Mouse (Mus musculus) hindbrain, postnatal 0 days (tissue): ENCODE measurements around the gene Cyb5r4. TPM values are rescaled to one million over a fixed set of nuclear protein-coding genes. Genes with fewer than 3 reads are reported as not detected.

Experiments used
- ATAC-seq: fragments of 200-750 bp; cut with Nextera tagmentation; 2 replicates; pipeline ENCODE4 v1.8.0; 2017; ENCODE audit warnings: mild to moderate bottlenecking, moderate TSS enrichment, moderate library complexity
- DNase-seq: peaks from one replicate; pipeline ENCODE4 v3.0.0-alpha.2; 2015; ENCODE audit warnings: low spot score
- H3K27ac ChIP-seq: fragments of 300-500 bp; sonication (generic); 2 replicates; pipeline ENCODE4 v1.5.1; 2014; ENCODE audit warnings: mild to moderate bottlenecking
- H3K27me3 ChIP-seq: fragments of 300-500 bp; sonication (generic); 2 replicates; pipeline ENCODE4 v1.6.1; 2014; ENCODE audit warnings: low read length, mixed read lengths; ENCODE audit not compliant: insufficient read depth
- H3K36me3 ChIP-seq: fragments of 300-500 bp; sonication (generic); 2 replicates; pipeline ENCODE4 v1.6.1; 2014; ENCODE audit warnings: low read length, mixed read lengths; ENCODE audit not compliant: insufficient read depth
- H3K4me1 ChIP-seq: fragments of 300-500 bp; sonication (generic); 2 replicates; pipeline ENCODE4 v1.6.1; 2014; ENCODE audit warnings: antibody characterized with exemption, low read length, mixed read lengths; ENCODE audit not compliant: insufficient read depth
- H3K4me2 ChIP-seq: fragments of 300-500 bp; sonication (generic); 2 replicates; pipeline ENCODE4 v1.6.1; 2014; ENCODE audit warnings: low read depth, mild to moderate bottlenecking, low read length, moderate library complexity, mixed read lengths
- H3K4me3 ChIP-seq: fragments of 300-500 bp; sonication (generic); 2 replicates; pipeline ENCODE4 v1.5.1; 2014; ENCODE audit warnings: low read length
- H3K9ac ChIP-seq: fragments of 300-500 bp; sonication (generic); replicated peaks from 2 replicates; pipeline ENCODE4 v1.6.1; 2014; ENCODE audit warnings: mild to moderate bottlenecking, low read length, moderate library complexity, mixed read lengths
- H3K9me3 ChIP-seq: fragments of 300-500 bp; sonication (generic); 2 replicates; pipeline ENCODE4 v1.6.1; 2016; ENCODE audit warnings: low read length, mixed read lengths
- CTCF ChIP-seq: IDR thresholded peaks from 2 replicates; pipeline ENCODE4 v1.5.1; 2016; ENCODE audit warnings: antibody characterized with exemption, control low read depth, low read depth
- WGBS: fragments of 180-500 bp; shearing (Covaris S2); extraction: QIAGEN DNeasy Blood & Tissue Kit; methylation state at CpG from one replicate; pipeline ENCODE4 v1.1.7; 2014; 5-methylcytosine and 5-hydroxymethylcytosine counted together
- polyA plus RNA-seq: library from polyadenylated mRNA; unstranded; fragments of >200 nt; fragmentation: Nextera tagmentation; extraction: Ambion mirVana; gene quantifications from 2 replicates; pipeline ENCODE4 v1.2.1, GENCODE M21; 2015
- total RNA-seq: library from RNA; depleted of rRNA; stranded (reverse); fragments of >200 nt; gene quantifications from 2 replicates; pipeline ENCODE4 v1.2.3, GENCODE M21; 2014

The Cyb5r4 gene
- total and polyA plus RNA-seq, 2 experiments from 2014 or later = 25.1 to 42.2 TPM

DNA sequence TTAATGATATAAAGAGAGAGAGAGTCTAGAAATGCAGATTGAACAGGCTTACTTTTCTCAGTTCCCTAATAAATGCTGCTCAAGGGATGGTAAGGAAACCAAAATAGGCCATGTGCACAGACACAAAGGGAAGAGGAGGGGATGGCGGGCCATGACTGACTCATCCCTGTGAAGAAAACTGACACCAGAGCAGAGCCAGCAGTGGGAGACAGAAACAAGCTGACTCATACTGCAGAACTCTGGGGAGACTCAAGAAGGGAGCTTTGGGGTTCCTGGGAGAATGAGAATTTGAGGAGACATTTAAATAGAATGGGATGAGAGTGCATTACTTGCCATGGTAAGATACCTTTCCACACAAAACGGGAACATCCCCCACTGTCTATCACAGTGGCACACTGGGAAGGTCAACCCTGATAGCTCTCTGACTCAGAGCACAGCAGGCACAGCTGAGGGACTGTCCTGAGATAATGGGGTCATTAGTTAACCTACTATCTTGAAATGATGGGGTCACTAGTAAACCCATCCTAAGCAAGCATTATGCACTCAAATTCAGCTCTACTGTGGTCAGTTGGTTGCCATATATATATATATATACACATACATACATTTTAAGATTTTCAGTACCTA, 21.7 kb upstream of the Cyb5r4 start:
- TF ChIP-seq CTCF = no peak
- Histone ChIP-seq H3K9ac (no peak overlapping the region), H3K4me3 (no peak overlapping the region), H3K4me2 (no peak overlapping the region), H3K36me3 (no peaks in the 10 kb centered on the region), H3K4me1 (no peaks in the 10 kb centered on the region), H3K27ac (no peak overlapping the region), H3K9me3 (no peaks in the 10 kb centered on the region), H3K27me3 (no peaks in the 10 kb centered on the region)
- no peak for DNase-seq
- 65% methylated on average over 2 of the region's 2 CpGs for WGBS
- ATAC-seq = no peak

DNA sequence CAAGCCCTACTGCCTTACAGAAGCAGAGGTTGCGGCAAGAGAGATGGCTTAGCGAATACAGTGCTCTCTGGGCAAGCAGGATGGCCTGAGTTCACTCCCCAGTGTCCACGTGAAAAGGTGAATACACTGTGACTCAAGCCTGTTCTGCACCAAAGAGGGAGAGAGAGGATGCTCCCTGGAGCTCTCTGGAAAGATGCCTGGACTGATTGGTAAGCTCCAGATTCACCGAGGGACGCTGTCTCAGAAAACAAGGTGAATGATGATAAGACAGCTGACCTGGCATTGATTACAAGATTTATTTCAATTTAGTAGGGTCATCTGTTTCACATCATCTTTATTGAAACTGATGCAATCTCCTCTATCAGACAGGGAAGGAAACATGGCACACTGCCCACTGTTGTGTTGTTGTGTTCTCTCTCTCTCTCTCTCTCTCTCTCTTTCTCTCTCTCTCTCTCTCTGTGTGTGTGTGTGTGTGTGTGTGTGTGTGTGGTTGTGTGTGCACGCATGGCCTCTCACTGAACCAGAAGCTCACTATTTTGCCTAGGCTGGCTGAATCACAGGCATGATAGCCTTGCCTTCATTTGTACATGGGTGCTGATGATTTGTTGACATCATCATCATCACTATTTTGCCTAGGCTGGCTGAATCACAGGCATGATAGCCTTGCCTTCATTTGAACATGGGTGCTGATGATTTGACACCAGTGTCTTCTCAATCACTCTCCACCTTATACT, 16.9 kb upstream of the Cyb5r4 start:
- Histone ChIP-seq H3K27ac (no peak overlapping the region), H3K36me3 (no peaks in the 10 kb centered on the region), H3K27me3 (no peaks in the 10 kb centered on the region), H3K9me3 (no peaks in the 10 kb centered on the region), H3K4me3 (no peak overlapping the region), H3K4me1 (no peaks in the 10 kb centered on the region), H3K4me2 (no peak overlapping the region), H3K9ac (no peak overlapping the region)
- no peak for DNase-seq
- no peak for TF ChIP-seq CTCF
- ATAC-seq = no peak
- WGBS = 68% methylated on average over 6 of the region's 6 CpGs

DNA sequence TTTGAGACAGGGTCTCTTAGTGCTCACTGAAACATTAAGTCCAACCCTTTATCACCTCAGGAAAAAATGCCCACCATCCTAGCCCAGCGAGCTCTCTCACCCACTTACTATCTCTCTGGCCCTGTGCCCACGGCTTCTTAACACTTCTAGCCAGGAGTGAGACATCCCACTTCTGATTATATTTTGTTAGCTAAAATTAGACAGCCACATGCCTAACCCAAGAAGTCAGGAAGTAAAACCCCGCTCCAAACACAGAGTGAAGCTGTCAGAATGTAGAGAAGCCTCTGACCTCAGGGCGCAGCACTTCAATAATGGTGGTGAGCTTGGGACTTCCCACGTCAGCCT, 16.4 kb upstream of the Cyb5r4 start:
- Histone ChIP-seq H3K4me3 (no peak overlapping the region), H3K4me2 (no peak overlapping the region), H3K27me3 (no peaks in the 10 kb centered on the region), H3K36me3 (no peaks in the 10 kb centered on the region), H3K4me1 (no peaks in the 10 kb centered on the region), H3K27ac (no peak overlapping the region), H3K9me3 (no peaks in the 10 kb centered on the region), H3K9ac (no peak overlapping the region)
- no peak for TF ChIP-seq CTCF
- 66% methylated on average over 5 of the region's 5 CpGs for WGBS
- DNase-seq = no peak
- ATAC-seq = no peak

DNA sequence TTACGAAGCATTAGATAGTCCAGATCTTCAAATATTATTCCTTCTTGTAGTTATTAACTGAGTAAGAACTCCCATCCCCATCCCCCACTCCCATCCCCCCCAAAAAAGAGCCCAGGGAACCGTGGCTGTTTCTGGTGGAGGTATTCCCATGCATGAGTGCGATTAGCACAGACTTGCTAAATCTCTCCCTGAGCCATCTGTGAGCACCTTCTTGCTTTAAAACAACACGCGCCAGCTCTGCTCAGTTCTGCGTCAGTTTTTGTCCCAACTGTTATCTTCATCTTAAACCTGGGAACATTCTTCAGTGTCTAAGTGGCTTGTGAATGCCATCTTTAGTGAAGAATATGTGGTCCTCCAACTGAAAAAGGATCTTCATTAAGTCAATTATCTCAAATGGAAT, 13.3 kb upstream of the Cyb5r4 start:
- ATAC-seq = no peak
- no peaks in the 10 kb centered on the region for H3K27me3 ChIP-seq
- no peak for DNase-seq
- H3K36me3 ChIP-seq = no peaks in the 10 kb centered on the region
- H3K9me3 ChIP-seq = no peaks in the 10 kb centered on the region
- H3K9ac ChIP-seq = no peak overlapping the region
- H3K4me2 ChIP-seq = no peak overlapping the region
- H3K27ac ChIP-seq = no peak overlapping the region
- H3K4me3 ChIP-seq = no peak overlapping the region
- WGBS = 67% methylated on average over 6 of the region's 6 CpGs
- no peaks in the 10 kb centered on the region for H3K4me1 ChIP-seq
- TF ChIP-seq CTCF = no peak

DNA sequence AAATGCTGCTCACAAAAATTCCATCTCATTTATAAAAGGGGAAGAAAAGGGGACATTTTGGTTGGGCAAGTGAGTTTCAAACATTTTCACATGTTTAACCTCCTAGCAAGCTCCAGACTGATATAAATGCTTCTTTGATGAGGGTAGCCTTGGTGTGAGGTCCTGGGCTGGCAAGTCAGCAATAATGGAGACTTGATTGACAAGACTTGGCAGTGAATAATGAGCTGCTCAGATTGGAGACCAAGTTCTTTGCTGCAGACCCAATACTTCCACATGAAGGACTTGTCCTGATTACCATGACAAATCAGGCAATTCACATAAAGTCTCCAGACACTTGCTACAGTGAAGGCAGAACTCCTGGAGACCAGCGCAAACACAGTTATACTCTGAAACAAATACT, 12.9 kb upstream of the Cyb5r4 start:
- H3K4me1 ChIP-seq = no peaks in the 10 kb centered on the region
- no peak overlapping the region for H3K4me3 ChIP-seq
- no peak for TF ChIP-seq CTCF
- H3K9me3 ChIP-seq = no peaks in the 10 kb centered on the region
- H3K36me3 ChIP-seq = no peaks in the 10 kb centered on the region
- no peak for DNase-seq
- no peaks in the 10 kb centered on the region for H3K27me3 ChIP-seq
- no peak overlapping the region for H3K9ac ChIP-seq
- peak; percentile 64 for ATAC-seq
- no peak overlapping the region for H3K4me2 ChIP-seq
- no peak overlapping the region for H3K27ac ChIP-seq
- WGBS = 45% methylated on average over 1 of the region's 1 CpGs

DNA sequence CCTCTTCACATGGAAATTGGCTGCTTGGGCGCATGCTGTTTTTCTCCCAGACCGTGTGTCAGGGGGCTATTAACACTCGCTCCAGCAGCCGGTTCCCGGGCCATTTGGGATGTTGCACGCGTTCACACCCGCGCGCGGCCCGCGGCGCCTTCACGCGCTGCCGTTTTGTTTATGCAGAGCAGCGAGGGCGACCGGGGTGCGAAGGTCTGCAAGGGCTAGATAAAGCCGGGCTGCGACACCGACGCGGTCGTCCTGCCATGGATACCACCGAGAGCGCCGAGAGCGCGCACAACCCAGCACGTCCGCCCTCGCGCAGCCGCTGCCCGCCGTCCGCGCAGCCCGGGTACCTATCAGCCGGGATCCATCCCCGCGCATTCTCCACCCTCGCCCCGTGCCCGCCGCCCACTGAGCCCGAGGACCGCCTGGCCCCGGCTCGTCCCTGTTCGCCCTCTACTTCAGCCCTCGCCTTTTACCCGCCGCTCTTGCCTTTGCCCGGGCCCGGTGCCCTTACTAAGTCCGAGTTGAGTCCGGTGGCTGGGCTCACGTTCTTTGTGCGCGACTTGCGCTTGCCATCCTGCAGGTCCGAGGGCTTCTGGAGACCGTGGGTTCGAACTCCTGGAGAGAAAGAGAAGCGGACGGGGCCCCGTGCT, 6.4 kb upstream of the Cyb5r4 start, which contains the start of gene Ripply2:
Gene Ripply2 (plus strand): TSS at position 250 of the 650 bp plus-strand sequence.
- Histone ChIP-seq H3K27ac (peak within 1 kb of the TSS; percentile 65; the same call in 1 of the 2 replicates), H3K27me3 (no peaks in the 10 kb centered on the region), H3K4me2 (peak within 1 kb of the TSS; percentile 71), H3K4me3 (peak within 1 kb of the TSS; percentile 58), H3K36me3 (no peaks in the 10 kb centered on the region), H3K4me1 (no peaks in the 10 kb centered on the region), H3K9ac (peak within 1 kb of the TSS; percentile 64), H3K9me3 (no peaks in the 10 kb centered on the region)
- WGBS = under 1% methylated on average over 71 of the region's 71 CpGs
- peak; percentile 82 for ATAC-seq
- TF ChIP-seq CTCF = no peak
- peak; percentile 54 for DNase-seq
